Mouse (Mus musculus): ENCODE results near the gene Rimbp3.

DNA sequence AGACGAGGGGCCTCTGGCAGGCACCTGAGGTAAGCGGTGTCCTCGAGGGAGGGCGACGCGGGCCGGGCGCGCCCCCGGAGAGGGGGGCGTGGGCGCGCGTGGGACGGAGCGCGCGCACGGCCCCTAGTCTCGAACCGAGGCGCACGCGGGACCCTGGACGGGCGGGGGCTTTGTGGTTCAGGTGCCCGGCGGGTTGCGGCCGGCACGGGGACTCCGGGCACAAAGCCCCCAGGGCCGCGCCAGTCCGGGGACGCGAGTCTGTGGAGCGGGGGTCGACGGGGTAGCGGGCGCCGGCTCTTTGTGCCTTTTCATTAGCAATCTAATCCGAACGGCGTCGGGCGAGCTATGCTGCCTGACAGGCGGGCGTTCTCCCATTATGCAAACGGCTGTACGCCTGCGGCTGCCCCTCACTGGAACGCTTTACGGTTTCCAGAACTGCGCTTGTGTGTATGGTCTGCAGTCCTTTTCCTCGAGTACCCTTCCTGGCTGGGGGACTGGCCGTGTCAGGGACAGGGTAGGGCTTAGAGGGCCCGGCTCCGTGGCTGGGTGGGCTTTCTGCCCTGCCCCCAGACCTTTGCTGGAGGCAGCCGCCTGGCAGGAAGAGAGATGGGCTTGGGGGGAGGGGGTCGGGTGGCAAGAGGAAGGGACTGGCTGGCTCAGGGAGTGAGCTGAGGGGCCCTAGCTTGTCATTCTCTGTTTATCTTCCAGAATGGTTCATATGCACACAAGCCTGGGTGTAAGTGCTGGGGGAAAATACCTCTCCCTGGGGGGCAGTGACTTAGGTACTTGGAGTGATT is 25.5 kb downstream of the Rimbp3 start:
- TF ChIP-seq EP300 (IDR thresholded peaks at IDR 0.05; ENCODE audit: low read depth): no peak
- no peak for TF ChIP-seq CTCF (IDR thresholded peaks at IDR 0.05; ENCODE audit: low read depth)
